Comparison of ENCODE assay signal across 10 mouse cellular contexts in the genomic region with DNA sequence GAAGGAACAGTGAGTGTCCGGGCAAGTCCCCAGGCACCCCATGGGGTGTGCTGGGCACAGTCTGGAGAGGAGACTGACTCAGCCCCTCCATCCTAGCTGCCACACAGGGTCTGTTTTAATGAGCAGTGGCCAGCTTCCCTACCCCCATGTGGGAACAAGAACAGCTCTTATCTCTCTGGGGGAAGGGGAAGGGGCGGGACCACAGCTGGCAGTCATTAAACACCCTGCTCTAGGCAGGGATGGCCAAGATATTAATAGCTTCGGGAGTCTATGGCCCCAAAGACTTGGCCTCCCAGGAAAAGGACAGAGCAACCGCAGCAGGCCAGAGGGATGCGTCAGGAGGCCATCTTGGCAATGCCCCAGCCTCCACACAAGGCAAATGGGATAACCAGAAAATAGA. TPM values are rescaled to one million over a fixed set of nuclear protein-coding genes. Genes with fewer than 3 reads are reported as not detected.
A peak's percentile ranks its signal among the peaks of the same experiment; 100 is the strongest.
DNase-seq lines count a peak whose midpoint lies in the region; ATAC-seq and TF ChIP-seq lines count a peak whose summit lies in the region.
"Had no signal": no experiment of that assay in that cellular context is flagged by ENCODE, and none has a peak within 500 bp of the region (broad histone marks: within the 10 kb centered on the region; RNA-seq: fewer than 3 reads in every experiment).

No protein-coding gene starts in this region.

- H3K27me3 ChIP-seq in G1E (ENCODE audit: insufficient read depth, low read length), result peaks cover 31% of the 10 kb centered on the region

- TF ChIP-seq CTCF in G1E (IDR thresholded peaks at IDR 0.05; ENCODE audit: low read depth, low read length), result no peak

- no peak overlapping the region for H3K4me3 ChIP-seq in G1E (ENCODE audit: low read depth, low read length)
- H3K4me3 ChIP-seq: forebrain, embryonic 12.5 days; neural tube, embryonic 12.5 days had no signal

- H3K4me1 ChIP-seq in G1E (ENCODE audit: insufficient read depth, low read depth, low read length), result peaks cover 12% of the 10 kb centered on the region

- H3K9me3 ChIP-seq in G1E (replicated peaks), result no peaks in the 10 kb centered on the region
- H3K9me3 ChIP-seq: forebrain, embryonic 12.5 days; neural tube, embryonic 12.5 days had no signal

- H3K36me3 ChIP-seq in G1E (replicated peaks), result no peaks in the 10 kb centered on the region
- H3K36me3 ChIP-seq: forebrain, embryonic 12.5 days; neural tube, embryonic 12.5 days had no signal

- DNase-seq in 3T3-L1 (ENCODE audit: low read depth, low spot score) (peak; percentile 98), G1E (ENCODE audit: low spot score) (peak; percentile 18)
- DNase-seq in heart, adult 8-10 months (ENCODE audit: low spot score), result peak; percentile 59
- DNase-seq in kidney, postnatal 4 days, result peak; percentile 32 to 41
- no peak for DNase-seq in adrenal gland, postnatal 14 days
- DNase-seq in adrenal gland, postnatal 36 days, result no peak

- ATAC-seq in G1E (ENCODE audit: extremely low read depth, insufficient number of reproducible peaks, low FRiP score, poor library complexity, severe bottlenecking), result no peak
- ATAC-seq in cerebellum, adult (ENCODE audit: insufficient number of reproducible peaks, low FRiP score, low TSS enrichment), result no peak
- ATAC-seq: intestine, postnatal 0 days had no signal

RNA-seq across cellular contexts. Expression of a gene that starts 29.8 kb away (rescaled TPM):
- total RNA-seq in G1E (2014; fragmentation: Nextera tagmentation), result not detected in 2 replicates
- under 0.01 and 0.52 TPM in 2 replicates for total RNA-seq in G1E (2017)
- not detected in 2 replicates for polyA plus RNA-seq in G1E (2012)
- total RNA-seq in heart, adult 8-10 months (2022), result 1 to 10 TPM; 1.9 to 3.6 (median 2.1) TPM
- 2.7 and 3.7 TPM in 2 replicates for total RNA-seq in adrenal gland, postnatal 14 days (2021)
- total RNA-seq in adrenal gland, postnatal 36 days (2021), result under 1 TPM; 0.26 to 0.40 TPM

RNA-seq across cellular contexts. Expression of a gene that starts 30.4 kb away (rescaled TPM):
- total RNA-seq in G1E (2014; fragmentation: Nextera tagmentation) (not detected in 2 replicates), G1E (2017) (not detected in 2 replicates)
- not detected in 2 replicates for polyA plus RNA-seq in G1E (2012)
- not detected for total RNA-seq in heart, adult 8-10 months (2022)
- not detected in 2 replicates for total RNA-seq in adrenal gland, postnatal 14 days (2021)
- total RNA-seq in adrenal gland, postnatal 36 days (2021), result not detected
- polyA plus RNA-seq: forebrain, embryonic 12.5 days; neural tube, embryonic 12.5 days had no signal

RNA-seq across cellular contexts. Expression of a gene that starts 33.0 kb away (rescaled TPM):
- total RNA-seq in G1E (2014; fragmentation: Nextera tagmentation) (4.1 and 4.7 TPM in 2 replicates), G1E (2017) (3.0 and 3.6 TPM in 2 replicates)
- polyA plus RNA-seq in G1E (2012), result 3.3 and 4.8 TPM in 2 replicates
- 1 to 10 TPM; 4.7 to 8.4 (median 7.1) TPM for total RNA-seq in heart, adult 8-10 months (2022)
- 4.2 and 6.5 TPM in 2 replicates for total RNA-seq in adrenal gland, postnatal 14 days (2021)
- 1 to 10 TPM; 5.2 to 6.3 TPM for total RNA-seq in adrenal gland, postnatal 36 days (2021)

RNA-seq across cellular contexts. Expression of a gene that starts 37.8 kb away (rescaled TPM):
- 12.9 and 19.0 TPM in 2 replicates for total RNA-seq in G1E (2014; fragmentation: Nextera tagmentation)
- total RNA-seq in G1E (2017), result 39.7 and 52.8 TPM in 2 replicates
- 7.1 and 9.7 TPM in 2 replicates for polyA plus RNA-seq in G1E (2012)
- total RNA-seq in heart, adult 8-10 months (2022), result 100 to 1,000 TPM; 138 to 143 (median 139) TPM
- 48.4 and 54.4 TPM in 2 replicates for total RNA-seq in adrenal gland, postnatal 14 days (2021)
- 10 to 100 TPM; 41.6 to 57.2 TPM for total RNA-seq in adrenal gland, postnatal 36 days (2021)

RNA-seq across cellular contexts. Expression of a gene that starts 46.7 kb away (rescaled TPM):
- total RNA-seq in G1E (2014; fragmentation: Nextera tagmentation), result 267 and 339 TPM in 2 replicates
- total RNA-seq in G1E (2017), result 109 and 135 TPM in 2 replicates
- 22.6 and 33.2 TPM in 2 replicates for polyA plus RNA-seq in G1E (2012)
- 10 to 100 TPM; 24.5 to 39.2 (median 29.8) TPM for total RNA-seq in heart, adult 8-10 months (2022)
- total RNA-seq in adrenal gland, postnatal 14 days (2021), result 78.1 and 84.8 TPM in 2 replicates
- 10 to 100 TPM; 58.2 to 90.2 TPM for total RNA-seq in adrenal gland, postnatal 36 days (2021)

Comparison
In these comparisons a context has a peak if more than half of its experiments do, and no peak if none do; other contexts are left out.
1. DNase-seq: peak in 3T3-L1 (single experiment), G1E (single experiment), heart, adult 8-10 months (single experiment) and kidney, postnatal 4 days (2 of 2); none in adrenal gland, postnatal 14 days (single experiment) and adrenal gland, postnatal 36 days (0 of 2).